Mouse (Mus musculus) kidney, adult 18-20 months (tissue): ENCODE measurements around the gene Mylk.

Source experiments
- DNase-seq: peaks from one replicate; pipeline ENCODE4 v3.0.0; 2021

The Mylk gene

GRCm38 (mm10) chr16:34993694-34994330 is 248.8 kb downstream of the Mylk start:
- DNase-seq = no peak

GRCm38 (mm10) chr16:34994641-34995141 is 249.7 kb downstream of the Mylk start:
- no peak for DNase-seq

GRCm38 (mm10) chr16:34996133-34996532 is 251.1 kb downstream of the Mylk start:
- peak; percentile 62 for DNase-seq

DNA sequence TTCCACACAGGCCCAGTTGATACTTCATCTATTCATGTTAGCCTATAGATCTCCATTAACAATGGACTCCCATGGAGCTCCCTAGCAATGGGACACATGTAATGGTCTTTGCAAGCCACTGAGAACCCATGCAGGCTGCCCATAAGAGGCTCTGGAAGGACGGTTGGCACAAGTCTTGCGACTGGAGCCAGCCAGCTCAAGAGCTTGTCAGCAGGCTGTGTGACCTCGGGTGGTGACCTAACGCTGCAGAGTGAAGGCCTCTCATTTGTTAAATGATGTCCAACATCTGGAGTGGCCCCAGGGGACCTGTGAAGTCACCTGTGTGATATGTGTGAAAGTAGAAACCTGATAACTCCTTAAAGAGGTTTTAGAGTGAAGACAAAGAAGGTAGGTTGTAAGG is 252.0 kb downstream of the Mylk start:
- DNase-seq = no peak

- DNase-seq = no peak
These were observed 252.6 kb downstream of the Mylk start for GRCm38 (mm10) chr16:34997576-34997975.

- no peak for DNase-seq
These were observed 254.0 kb downstream of the Mylk start for GRCm38 (mm10) chr16:34999016-34999415.

GRCm38 (mm10) chr16:34999986-35000385 is 255.0 kb downstream of the Mylk start:
- no peak for DNase-seq

DNA sequence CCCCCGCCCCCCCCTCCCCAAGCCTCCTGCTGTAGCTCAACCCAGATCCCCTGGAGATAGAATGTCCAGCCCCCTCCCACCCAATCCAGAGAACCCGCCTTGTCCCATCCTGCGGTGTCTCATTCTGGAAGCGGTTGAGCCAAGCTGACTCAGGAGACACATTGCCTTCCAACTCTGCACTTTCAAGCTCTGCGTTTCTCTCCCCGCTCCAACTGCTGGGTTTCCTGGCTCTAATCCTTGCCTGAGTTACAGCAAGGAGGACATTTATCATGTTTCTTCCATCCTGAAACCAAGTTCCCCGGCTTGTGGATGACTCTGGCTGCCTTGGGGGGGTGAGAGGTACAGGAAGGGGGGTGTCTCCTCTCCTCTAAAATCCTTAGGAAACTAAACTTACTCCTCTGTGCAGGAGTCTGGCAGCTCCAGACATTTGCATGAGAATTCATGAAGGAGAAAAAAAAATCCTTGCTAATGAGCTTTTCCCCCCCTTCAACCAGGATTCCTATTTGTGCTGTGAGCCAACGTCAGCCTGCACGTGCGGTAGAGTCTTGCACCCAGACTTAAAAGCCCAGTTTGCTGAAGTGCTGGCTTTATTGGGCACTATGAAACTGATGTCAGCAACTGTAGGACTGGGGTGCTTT is 256.0 kb downstream of the Mylk start:
- DNase-seq = no peak

GRCm38 (mm10) chr16:35004356-35004755 is 259.3 kb downstream of the Mylk start:
- DNase-seq = peak; percentile 36

DNA sequence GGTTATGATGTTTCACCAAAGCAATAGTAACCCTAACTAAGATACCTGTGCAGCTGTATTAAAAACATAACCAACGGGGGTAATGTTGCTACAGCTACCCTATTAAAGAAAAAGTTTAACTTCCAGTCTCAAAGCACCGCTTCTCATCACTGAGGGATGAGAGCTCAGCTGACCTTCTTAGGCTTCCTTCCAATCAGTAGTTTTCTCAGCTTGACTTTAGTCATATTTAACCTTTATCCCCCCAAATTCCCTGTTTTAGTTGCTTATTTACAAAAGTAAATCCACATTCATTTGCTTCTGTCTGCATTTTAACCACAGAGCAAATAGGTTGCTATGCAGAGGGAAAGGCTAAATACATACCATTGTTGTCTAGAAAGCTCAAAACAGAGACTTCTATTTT is 259.7 kb downstream of the Mylk start:
- no peak for DNase-seq

DNA sequence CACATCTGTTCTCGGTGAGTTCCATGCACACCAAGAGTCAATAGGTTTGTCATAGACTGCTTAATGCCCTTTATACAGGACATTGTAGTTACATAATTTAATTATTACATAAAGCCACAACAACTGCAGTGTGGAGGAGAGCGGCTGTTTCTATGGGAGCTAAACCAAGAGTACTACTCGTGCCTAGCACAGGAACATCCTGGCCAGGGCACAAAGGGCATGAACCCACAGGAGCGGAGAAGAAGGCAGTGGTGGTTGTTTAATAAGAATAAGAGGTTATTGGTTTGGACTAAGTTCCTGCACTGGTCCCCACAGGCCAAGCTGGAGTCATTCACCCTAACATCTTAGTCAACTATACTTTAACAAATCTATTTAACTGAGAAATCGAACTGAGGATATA is 261.2 kb downstream of the Mylk start:
- DNase-seq = peak; percentile 49

DNA sequence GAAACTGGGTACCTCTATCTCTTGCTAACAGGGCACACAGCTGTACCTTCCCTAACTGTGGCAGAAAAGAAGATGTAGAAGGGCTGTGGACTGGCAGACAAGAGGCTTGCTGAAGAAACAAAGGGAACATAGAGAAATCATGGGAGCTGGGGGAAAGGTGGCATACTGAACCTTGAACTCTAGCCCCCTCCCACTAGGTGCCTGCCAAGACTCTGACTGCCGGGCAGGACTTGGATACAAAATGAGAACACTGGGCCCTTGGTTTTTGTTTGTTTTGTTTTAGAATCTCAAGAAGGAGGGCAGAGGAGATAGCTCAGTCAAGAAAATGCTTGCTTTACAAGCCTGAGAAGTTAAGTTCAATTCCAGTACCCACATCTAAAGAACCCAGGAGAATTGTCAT is 262.4 kb downstream of the Mylk start:
- DNase-seq = no peak

GRCm38 (mm10) chr16:35008447-35008846 is 263.4 kb downstream of the Mylk start:
- no peak for DNase-seq

DNA sequence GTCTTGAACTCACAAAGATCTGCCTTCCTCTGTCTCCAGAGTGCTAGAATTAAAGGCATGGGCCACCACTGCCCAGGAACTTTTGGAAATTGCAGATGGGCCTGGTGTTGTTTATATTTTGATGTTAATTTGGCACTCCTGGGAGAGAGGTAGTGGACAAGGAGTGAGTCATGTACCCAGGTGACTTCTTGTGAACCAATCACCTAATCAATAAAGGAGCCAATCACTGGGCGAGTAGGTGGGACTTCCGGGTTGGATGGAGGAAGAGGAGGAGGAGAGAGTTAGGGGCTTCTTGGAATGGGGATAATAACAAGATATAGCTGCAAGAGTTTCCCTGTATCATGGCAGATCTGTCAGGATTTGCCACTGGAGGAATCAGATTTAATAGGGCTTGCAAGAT is 268.5 kb downstream of the Mylk start:
- no peak for DNase-seq

DNA sequence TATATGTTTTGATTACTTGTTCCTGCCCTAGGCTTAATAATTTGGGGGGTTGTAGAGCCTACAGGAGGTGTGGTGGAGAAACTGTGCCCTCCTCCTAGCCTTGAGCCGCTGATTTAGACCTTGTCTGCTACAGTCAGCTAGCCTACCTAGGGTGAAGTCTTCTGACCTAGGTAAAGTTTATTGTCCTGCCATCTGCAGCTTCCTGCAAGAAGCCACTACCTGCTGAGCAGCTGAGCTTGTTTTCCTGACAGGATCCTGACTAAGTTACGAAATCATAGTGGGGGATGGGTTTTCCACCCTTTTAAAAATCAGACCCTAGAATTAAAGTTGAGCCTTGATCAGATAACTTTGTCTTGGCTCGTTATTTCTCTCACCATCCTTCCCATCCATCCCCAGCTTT is 271.5 kb downstream of the Mylk start:
- DNase-seq = no peak

GRCm38 (mm10) chr16:35018470-35018974 is 273.5 kb downstream of the Mylk start:
- no peak for DNase-seq

DNA sequence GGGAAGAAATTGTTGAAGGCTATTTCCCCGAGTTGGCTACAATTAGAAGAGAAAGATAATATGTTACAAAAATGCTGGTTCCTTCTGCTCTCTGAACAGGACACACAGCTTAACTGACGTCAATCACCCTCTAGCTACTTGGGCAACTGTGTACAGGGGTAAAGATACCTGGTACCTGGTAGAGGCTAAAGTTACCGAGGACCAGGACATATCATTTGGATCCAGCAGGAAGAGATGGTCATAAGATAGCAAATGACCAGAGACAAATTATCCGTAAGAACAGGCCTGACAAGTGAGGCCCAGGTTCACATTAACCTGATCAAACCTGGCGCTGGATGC is 276.9 kb downstream of the Mylk start:
- DNase-seq = no peak

DNA sequence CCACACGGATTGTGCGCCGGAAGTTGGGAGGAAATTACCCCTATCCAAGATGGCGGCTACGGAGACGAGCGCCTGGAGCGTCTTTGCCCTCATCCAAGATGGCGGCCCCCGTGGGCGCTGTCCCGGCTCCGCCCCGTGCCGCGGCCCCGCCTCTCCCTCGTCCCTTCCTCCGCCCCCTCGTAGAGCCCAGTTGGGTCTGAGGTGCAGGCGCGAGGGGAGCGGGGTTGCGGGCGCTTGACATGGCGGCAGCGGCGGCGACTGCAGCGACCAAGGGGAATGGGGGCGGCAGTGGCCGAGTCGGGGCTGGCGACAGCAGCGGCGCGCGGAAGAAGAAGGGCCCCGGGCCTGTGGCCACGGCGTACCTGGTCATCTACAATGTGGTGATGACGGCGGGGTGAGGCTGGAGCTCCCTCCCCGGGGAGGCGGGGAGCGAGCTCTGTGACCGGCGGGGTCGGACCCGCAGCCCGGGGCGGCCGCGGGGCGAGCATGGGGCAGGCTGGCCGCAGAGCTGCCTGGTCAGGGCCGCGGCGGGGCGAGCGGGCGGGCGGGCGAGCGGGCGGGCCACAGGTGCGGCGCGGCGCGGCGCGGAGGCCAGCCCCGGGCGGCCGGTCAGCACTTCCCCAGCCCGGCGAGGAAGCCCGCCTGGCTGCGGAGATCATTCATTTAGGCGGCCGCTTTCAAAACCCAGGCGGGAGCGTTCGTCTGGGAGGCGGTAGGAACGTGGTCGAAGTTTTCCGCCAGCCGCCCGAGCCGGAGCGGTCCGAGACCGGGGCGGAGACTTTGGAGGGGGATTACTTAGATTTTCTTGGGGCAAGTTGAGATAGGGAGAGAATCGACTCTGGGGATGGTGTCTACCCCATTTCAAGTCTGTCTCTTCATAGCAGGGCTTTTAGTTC is 277.5 kb downstream of the Mylk start, which contains the start of gene Hacd2:
Hacd2 (plus strand) TSS at position 187 of the 896 bp plus-strand sequence.
- peak; percentile 97 for DNase-seq

DNA sequence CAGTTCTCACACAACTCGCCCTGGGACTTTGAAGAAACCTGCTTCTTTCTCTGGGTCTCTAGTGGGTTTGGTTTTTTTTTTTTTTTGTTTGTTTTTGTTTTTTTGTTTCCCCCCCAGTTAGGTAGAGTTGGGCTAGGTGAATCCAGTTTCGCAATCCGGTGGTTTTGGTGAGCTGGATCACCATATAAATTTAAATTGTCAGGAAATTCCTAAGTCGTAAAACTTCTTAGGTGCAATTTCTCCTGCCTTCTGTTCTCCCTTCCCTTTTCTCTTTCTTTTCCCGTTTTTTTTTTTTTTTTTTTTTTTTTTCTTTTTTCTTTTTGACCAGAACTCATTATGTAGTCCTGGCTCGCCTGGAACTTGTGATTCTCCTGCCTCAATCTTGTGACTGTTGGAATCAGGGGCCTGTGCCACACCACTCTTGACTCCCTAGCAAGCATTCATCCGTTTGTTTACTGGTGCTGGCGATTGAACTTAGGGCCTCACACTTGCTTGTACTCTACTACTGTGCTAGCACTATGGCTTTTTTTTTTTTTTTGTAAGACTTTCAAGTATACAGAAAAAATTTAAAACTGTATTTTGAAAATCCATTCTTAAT is 278.2 kb downstream of the Mylk start:
- no peak for DNase-seq

DNA sequence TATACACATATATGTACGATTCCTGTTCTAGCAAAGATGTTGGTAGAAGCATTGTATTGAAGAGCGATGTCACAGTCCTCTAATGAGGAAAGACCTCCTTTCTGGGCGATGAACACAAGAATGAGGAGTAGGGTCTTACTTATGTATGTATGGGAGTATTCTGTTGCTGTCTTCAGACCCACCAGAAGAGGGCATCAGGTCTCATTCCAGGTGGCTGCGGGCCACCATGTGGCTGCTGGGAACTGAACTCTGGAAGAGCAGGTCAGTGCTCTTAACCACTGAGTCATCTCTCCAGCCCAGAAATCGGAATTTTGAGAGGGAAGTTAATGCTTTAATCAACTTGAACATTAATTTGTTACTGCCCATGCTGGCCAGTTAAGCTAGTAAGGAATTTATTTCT is 279.3 kb downstream of the Mylk start:
- DNase-seq = no peak

- DNase-seq = no peak
These were observed 280.3 kb downstream of the Mylk start for GRCm38 (mm10) chr16:35025347-35025746.

- peak; percentile 39 for DNase-seq
These were observed 288.2 kb downstream of the Mylk start for GRCm38 (mm10) chr16:35033241-35033640.
